In the genomic region with DNA sequence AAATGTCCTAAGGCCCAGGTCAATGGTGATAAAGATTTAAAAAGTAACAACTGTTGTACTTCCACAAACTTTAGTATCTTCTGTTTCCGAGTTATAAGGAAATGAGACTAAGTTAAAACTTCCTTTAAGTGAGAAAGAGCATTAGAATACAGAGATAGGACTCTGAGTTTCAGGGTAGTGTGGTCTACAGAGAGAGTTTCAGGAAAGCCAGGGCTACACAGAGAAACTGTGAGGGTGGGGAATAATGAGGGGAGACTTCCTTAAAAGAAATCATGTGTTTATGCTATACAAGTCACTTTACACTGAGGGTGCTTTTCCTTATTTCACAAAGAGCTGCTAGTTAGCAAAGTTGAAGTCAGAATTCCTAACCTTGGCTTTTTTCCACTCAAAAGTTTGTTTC, we compare ENCODE assay signal across 24 mouse cellular contexts. TPM values are rescaled to one million over a fixed set of nuclear protein-coding genes. Genes with fewer than 3 reads are reported as not detected.
DNase-seq lines count a peak whose midpoint lies in the region; ATAC-seq lines count a peak whose summit lies in the region.
"Had no signal": no experiment of that assay in that cellular context is flagged by ENCODE, and none has a peak within 500 bp of the region (broad histone marks: within the 10 kb centered on the region; RNA-seq: fewer than 3 reads in every experiment).

No protein-coding gene starts in this region.

- H3K36me3 ChIP-seq in midbrain, embryonic 11.5 days (ENCODE audit: control insufficient read depth, insufficient read depth, low read length), result peaks cover 20% of the 10 kb centered on the region
- H3K36me3 ChIP-seq in midbrain, embryonic 14.5 days (ENCODE audit: control insufficient read depth, insufficient read depth, low read length), result peaks cover 37% of the 10 kb centered on the region

- H3K27ac ChIP-seq in midbrain, embryonic 11.5 days (ENCODE audit: low read depth, low read length), result no peak overlapping the region
- H3K27ac ChIP-seq in midbrain, embryonic 14.5 days (replicated peaks; ENCODE audit: low read depth, low read length), result no peak overlapping the region
- H3K27ac ChIP-seq: embryonic facial prominence, embryonic 10.5 days; embryonic facial prominence, embryonic 12.5 days; forebrain, embryonic 13.5 days; forebrain, embryonic 15.5 days had no signal

- H3K27me3 ChIP-seq in midbrain, embryonic 11.5 days (ENCODE audit: control insufficient read depth, insufficient read depth, low read length), result no peaks in the 10 kb centered on the region
- no peaks in the 10 kb centered on the region for H3K27me3 ChIP-seq in midbrain, embryonic 14.5 days (ENCODE audit: control insufficient read depth, insufficient read depth, low read length)
- H3K27me3 ChIP-seq: CH12.LX; embryonic facial prominence, embryonic 12.5 days; forebrain, embryonic 13.5 days; forebrain, embryonic 15.5 days; Patski had no signal

- no peak for ATAC-seq in midbrain, embryonic 11.5 days (ENCODE audit: low FRiP score)
- ATAC-seq in midbrain, embryonic 14.5 days (ENCODE audit: low FRiP score, low TSS enrichment), result no peak
- peak; percentile 38 for ATAC-seq in megakaryocyte, adult 5-6 weeks (ENCODE audit: poor library complexity, severe bottlenecking)
- ATAC-seq: activated CD4-positive, CD25-positive, alpha-beta regulatory T cell, adult 4 months; CD4-positive, CD25-positive, alpha-beta regulatory T cell, adult 4 months; forebrain, embryonic 13.5 days; forebrain, embryonic 15.5 days; forebrain, postnatal 0 days; Patski had no signal

- H3K9me3 ChIP-seq in midbrain, embryonic 11.5 days (ENCODE audit: control insufficient read depth, low read length), result no peaks in the 10 kb centered on the region
- H3K9me3 ChIP-seq in midbrain, embryonic 14.5 days (ENCODE audit: control insufficient read depth, low read length), result 0 out of 2 replicates have a peak, but pooled peaks cover 3% of the 10 kb centered on the region
- H3K9me3 ChIP-seq: embryonic facial prominence, embryonic 10.5 days; embryonic facial prominence, embryonic 12.5 days; forebrain, embryonic 15.5 days; G1E had no signal

- WGBS in midbrain, embryonic 11.5 days, result 87% methylated on average over 1 of the region's 1 CpGs
- 100% methylated on average over 1 of the region's 1 CpGs for WGBS in midbrain, embryonic 14.5 days

- no peak overlapping the region for H3K4me2 ChIP-seq in midbrain, embryonic 11.5 days
- no peak overlapping the region for H3K4me2 ChIP-seq in midbrain, embryonic 14.5 days (ENCODE audit: low read length)
- H3K4me2 ChIP-seq: embryonic facial prominence, embryonic 12.5 days; forebrain, embryonic 13.5 days; forebrain, embryonic 15.5 days had no signal

- H3K9ac ChIP-seq in midbrain, embryonic 11.5 days (ENCODE audit: low read length), result no peak overlapping the region
- no peak overlapping the region for H3K9ac ChIP-seq in midbrain, embryonic 14.5 days (replicated peaks; ENCODE audit: low read length)
- H3K9ac ChIP-seq: embryonic facial prominence, embryonic 12.5 days; forebrain, embryonic 13.5 days; forebrain, embryonic 15.5 days; forebrain, postnatal 0 days had no signal

- DNase-seq in midbrain, embryonic 11.5 days (ENCODE audit: low spot score, missing footprints), result peak; percentile 23
- no peak for DNase-seq in midbrain, embryonic 14.5 days
- no peak for DNase-seq in embryo, embryonic 10 days (ENCODE audit: low spot score)
- no peak for DNase-seq in left cerebral cortex, adult 18-20 months (ENCODE audit: low spot score in 2 of 2)
- DNase-seq: adrenal gland, adult 8-10 months; adrenal gland, postnatal 14 days; adrenal gland, postnatal 36 days; B cell, adult 2 months; cerebellum, adult 11-12 months; cerebellum, adult 2 months; cerebellum, adult 9-10 months; cerebellum, postnatal 10 days; cerebellum, postnatal 25 days; forebrain, postnatal 0 days had no signal

- no peaks in the 10 kb centered on the region for H3K4me1 ChIP-seq in midbrain, embryonic 11.5 days (ENCODE audit: control insufficient read depth, insufficient read depth, low read length)
- H3K4me1 ChIP-seq in midbrain, embryonic 14.5 days (ENCODE audit: control insufficient read depth, insufficient read depth, low read length), result 0 out of 2 replicates have a peak, but pooled peaks cover 3% of the 10 kb centered on the region
- H3K4me1 ChIP-seq: embryonic facial prominence, embryonic 10.5 days; embryonic facial prominence, embryonic 12.5 days had no signal

- no peak overlapping the region for H3K4me3 ChIP-seq in midbrain, embryonic 11.5 days (ENCODE audit: low read depth, low read length)
- H3K4me3 ChIP-seq in midbrain, embryonic 14.5 days (replicated peaks; ENCODE audit: low read depth, low read length), result no peak overlapping the region
- H3K4me3 ChIP-seq: embryonic facial prominence, embryonic 10.5 days; embryonic facial prominence, embryonic 12.5 days; forebrain, embryonic 13.5 days; forebrain, embryonic 15.5 days had no signal

RNA-seq across cellular contexts. Expression of a gene that starts 16.4 kb away (rescaled TPM):
- polyA plus RNA-seq in midbrain, embryonic 11.5 days (2014; fragmentation: Nextera tagmentation; extraction: Ambion mirVana), result 6.4 and 8.1 TPM in 2 replicates
- polyA plus RNA-seq in midbrain, embryonic 14.5 days (2014; fragmentation: Nextera tagmentation; extraction: Ambion mirVana), result 14.9 and 15.8 TPM in 2 replicates
- 0.07 and 0.74 TPM in 2 replicates for total RNA-seq in megakaryocyte, adult 5-6 weeks (2015)
- total RNA-seq in megakaryocyte, adult 5-6 weeks (2017), result 0.12 and 0.29 TPM in 2 replicates
- total RNA-seq in left cerebral cortex, adult 18-20 months (2021), result 10 to 100 TPM; 20.1 to 20.3 TPM
- polyA plus RNA-seq: activated CD4-positive, CD25-positive, alpha-beta regulatory T cell, adult 4 months had no signal

RNA-seq across cellular contexts. Expression of a gene that starts 16.4 kb away (rescaled TPM):
- polyA plus RNA-seq in midbrain, embryonic 11.5 days (2014; fragmentation: Nextera tagmentation; extraction: Ambion mirVana), result 19.1 and 21.2 TPM in 2 replicates
- polyA plus RNA-seq in midbrain, embryonic 14.5 days (2014; fragmentation: Nextera tagmentation; extraction: Ambion mirVana), result 19.9 and 23.4 TPM in 2 replicates
- 71.4 and 79.6 TPM in 2 replicates for total RNA-seq in megakaryocyte, adult 5-6 weeks (2015)
- total RNA-seq in megakaryocyte, adult 5-6 weeks (2017), result 67.7 and 70.6 TPM in 2 replicates
- 10 to 100 TPM; 56.1 to 57.9 TPM for total RNA-seq in left cerebral cortex, adult 18-20 months (2021)

Comparison
In these comparisons a context has a peak if more than half of its experiments do, and no peak if none do; other contexts are left out.
1. RNA of a gene that starts 16.4 kb away (total RNA-seq): 20.1 to 20.3 TPM in left cerebral cortex, adult 18-20 months; 0.07 to 0.74 TPM in megakaryocyte, adult 5-6 weeks; every median in the first group is over 10 times any median in the second.